Mouse (Mus musculus): ENCODE measurements around the gene Sh3bgrl2. TPM values are rescaled to one million over a fixed set of nuclear protein-coding genes. Genes with fewer than 3 reads are reported as not detected.

Sh3bgrl2 gene
- polyA plus RNA-seq (2017; shearing (Covaris generic)): 1 to 10 TPM; 2.4 to 6.7 TPM

GRCm38 (mm10) chr9:83547830-83548689, at the start of gene Sh3bgrl2:
Gene Sh3bgrl2 (plus strand): TSS chr9:83548327.

Other genes starting within 250 kb of the Sh3bgrl2 start
- 10 to 100 TPM in 1 of 2 experiments, 1 to 10 TPM in 1; 6.2 to 13.8 TPM for gene Lca5, start 107.2 kb upstream of the Sh3bgrl2 start, polyA plus RNA-seq (2017; shearing (Covaris generic))

Measured in activated CD4-positive, CD25-positive, alpha-beta regulatory T cell (primary cell).